Mouse (Mus musculus) thymus, postnatal 4 days (tissue): ENCODE data around the gene Cd28.

Experiments
- DNase-seq: peaks from one replicate; pipeline ENCODE4 v3.0.0; 2021

Gene Cd28

DNA sequence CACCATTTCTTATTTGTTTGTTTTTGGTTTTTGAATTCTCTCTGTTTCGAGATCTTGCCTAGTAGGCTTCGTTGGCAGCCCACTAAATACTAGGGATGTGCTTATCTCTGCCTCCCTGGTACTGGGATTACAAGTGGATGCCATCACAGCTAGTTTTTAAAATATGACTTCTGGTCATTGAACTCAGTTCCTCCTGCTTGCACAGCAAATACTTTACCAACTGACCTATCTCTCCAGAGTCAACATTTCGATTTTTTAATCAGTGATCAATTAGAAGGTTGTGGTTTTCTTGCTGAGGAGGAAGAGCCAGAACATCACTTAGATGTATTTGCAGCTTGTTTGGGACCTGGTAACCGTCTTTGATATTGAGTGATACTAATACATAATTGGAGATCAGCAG lies 34.4 kb downstream of the Cd28 start:
- no peak for DNase-seq

DNA sequence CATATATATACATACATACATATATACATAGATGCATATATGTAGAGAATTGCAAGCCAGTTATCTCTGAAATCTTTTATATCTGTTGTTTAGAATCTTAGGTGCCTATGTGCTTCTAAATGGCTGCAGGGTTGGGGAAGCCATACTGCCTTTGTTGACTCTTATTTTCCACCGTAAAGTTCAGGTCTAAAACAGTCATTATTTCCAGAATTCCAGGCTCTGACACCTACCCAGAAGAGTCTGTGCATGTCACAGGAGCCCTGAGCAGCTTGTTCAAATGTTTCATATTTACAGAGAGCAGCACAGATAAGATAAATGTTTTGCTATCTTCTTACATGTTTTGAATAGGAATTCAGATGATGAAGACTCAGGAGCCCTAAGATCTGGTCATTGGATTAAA lies 36.4 kb downstream of the Cd28 start:
- DNase-seq = no peak

DNA sequence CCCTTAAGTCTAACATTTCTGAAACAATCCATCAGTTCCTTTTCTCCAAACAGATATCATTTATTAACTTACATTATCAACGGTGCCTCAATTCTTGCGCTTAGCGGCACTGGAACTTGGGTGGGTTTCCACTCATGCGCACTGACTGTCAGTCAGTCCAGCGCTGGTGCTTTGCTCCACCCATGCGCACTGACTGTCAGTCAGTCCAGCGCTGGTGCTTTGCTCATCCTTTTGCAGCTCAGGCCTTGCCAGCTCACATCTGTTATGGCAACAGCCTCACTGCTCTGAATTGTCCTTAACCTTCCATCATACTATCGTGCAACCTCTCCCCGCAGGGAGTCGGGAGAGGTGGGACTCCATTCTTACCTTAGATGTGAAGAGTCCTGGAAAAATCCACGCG lies 37.4 kb downstream of the Cd28 start:
- no peak for DNase-seq

DNA sequence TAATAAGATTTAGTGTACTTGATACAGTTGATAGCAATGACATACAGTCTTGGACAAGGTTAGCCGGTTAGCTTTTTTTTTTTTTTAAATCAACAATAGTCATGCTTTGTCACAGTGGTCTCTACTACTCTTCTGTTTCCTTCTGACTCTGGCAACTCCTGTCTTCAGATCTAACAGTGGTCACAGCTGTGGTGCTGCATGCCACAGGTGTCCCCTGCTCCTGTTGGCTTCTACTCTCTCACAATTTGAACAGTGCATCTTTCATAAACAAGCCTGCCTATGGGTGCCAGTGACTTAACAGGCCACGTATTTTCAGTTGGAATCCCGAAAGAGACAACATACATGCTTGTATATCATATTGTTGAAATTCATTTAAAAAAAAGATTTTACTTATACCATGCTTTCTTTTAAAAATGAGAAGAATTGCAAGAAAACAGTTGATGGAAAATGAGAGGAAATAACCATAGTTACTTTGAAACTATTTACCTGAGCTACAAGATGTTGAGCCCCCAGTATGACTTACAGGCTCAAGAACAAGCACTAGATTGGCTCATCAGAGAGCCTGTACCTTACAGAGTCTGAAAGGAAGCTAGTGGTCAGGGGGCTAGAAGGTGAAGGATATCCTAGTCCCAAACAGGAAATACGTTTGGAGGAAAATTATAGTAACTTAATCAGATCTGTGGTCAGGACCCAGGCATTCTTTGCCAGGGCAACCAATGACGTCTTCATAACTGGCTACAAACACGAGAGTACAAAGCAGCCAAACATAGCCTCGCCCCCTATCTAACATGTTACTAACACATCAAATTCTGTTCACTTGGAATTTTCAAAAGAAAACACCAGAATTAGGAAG lies 39.0 kb downstream of the Cd28 start:
- no peak for DNase-seq

DNA sequence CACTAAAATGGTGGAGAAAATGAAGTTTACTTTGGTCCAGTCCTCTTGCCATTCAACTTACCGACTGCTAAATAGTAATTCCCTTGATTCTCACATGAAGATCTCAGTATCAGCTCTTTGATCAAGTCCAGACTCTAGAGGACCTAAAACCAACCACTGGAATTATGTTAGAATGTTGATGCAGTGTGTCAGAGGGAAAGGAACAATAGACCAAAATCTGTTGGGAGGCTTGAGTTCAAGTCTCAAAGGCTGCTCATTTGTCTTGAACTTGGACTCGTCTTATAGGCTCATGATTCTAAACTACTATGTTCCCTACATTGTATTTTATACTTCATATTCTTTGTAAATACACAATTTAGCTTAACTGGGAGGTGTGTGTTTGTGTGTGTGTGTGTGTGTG lies 41.0 kb downstream of the Cd28 start:
- no peak for DNase-seq

DNA sequence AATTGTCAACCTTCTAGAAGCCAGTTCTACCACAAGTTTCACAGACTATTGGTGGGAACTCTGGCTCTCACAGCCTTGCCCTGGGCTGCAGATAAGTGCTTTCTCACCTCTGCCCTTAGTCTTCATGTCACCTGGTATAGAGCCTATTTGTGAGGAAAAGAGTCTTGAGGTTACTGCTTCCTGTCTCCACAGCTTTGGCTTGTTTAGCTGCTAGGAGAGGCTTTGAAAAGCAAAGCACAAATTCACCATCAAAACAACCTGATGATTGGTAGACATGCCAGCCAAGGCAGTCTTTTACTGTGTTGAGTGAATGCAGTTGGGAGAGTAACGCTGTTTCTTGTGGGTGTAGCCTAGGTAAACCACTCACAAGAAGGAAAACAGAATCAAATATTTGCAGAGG lies 41.6 kb downstream of the Cd28 start:
- peak; percentile 40 for DNase-seq

DNA sequence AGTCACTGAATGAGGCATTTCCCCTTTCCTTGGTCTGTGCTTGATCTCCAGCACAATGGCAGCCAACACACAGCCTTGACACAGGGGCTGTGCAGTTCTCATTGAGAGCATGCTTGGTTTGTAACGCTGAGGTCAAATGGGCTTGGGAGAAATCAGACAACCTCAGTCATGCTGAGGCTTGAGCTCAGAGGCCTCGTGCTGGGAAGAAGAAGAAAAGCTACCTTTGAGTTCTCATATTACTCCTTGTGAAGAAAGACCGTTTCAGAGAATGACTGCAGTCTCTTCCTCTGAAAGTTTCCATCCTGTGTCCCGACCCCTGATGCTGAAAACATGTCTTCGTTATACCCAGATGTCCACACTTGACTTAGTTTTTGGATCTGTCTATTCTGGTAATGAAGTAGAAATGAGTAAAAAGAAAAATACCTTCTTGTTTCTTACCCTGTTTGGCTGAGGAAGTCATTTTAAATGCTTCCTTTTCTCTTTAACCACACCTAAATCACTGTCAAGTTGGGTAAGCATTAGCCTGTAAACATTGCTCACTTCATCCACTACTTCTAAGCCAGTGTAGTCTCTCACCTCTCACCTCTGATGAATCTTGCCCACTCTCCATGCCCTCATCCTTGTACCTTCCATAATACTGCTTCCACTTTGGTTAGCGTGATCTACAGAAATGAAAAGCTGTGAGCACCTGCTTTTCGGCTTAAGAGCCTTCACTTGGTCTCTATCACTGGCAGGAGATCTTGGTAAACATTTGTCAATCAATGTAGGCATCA lies 43.1 kb downstream of the Cd28 start:
- no peak for DNase-seq

DNA sequence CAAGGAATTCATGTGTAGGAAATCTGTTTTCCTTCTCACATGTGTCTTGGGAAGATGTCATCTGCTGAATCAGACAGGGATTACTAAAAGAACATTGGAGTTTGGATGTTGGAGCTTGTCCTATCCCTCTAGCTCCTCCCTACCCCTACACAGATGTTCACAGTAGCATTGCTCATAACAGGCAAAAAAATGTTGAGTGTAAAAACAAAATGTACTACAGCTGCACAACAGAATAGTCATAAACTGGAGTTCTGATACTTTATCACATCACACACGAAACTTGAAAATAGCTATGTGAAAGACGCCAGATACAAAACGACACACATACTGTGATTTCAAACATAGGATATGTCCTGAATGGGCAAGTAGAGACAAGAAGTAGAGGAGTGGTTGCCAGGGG lies 43.9 kb downstream of the Cd28 start:
- no peak for DNase-seq

DNA sequence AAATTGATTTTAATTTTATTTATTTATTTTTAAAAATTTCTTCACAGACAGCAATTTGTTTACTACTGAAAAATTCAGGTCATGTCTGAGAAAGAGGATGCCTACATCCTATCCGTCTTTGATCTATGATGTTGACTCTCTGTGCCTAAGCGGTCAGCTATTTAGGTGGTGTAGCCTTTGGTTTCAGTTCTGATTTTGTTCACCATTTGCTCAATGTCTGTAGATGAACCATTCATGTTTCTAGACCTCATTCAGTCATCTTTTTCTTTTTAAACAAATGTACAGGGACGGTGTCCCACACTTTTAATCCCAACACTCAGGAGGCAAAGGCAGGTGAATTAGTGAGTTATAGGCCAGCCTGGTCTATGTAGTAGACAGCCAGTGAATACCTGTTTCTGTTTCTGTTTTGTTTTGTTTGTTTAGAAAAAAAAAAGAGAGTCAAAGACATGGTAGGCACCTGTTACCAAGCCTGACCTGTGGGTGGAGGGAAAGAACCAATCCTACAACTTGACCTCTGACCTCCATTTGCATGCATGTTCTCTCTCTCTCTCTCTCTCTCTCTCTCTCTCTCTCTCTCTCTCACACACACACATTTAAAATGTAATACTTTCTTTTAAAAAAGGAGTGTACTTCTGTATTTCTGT lies 45.0 kb downstream of the Cd28 start:
- DNase-seq = no peak

DNA sequence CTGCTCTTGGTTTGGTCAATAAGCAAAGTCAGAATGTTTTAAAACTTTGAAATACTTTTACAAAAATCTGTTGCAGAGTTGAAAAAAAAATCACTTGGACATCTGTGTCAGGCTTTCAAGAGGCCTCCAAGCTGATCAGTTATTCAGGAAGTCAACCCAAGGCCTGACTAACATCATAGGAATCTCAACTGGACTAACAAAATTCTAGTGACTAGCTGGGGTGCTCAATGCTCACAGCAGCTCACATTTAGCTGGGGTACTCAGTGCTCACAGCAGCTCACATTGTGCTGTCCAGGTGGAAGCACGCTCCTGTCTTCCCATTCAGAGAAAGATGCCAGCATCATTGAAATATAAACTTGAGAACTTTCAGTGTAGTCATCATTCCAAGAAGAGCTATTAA lies 45.9 kb downstream of the Cd28 start:
- DNase-seq = no peak

DNA sequence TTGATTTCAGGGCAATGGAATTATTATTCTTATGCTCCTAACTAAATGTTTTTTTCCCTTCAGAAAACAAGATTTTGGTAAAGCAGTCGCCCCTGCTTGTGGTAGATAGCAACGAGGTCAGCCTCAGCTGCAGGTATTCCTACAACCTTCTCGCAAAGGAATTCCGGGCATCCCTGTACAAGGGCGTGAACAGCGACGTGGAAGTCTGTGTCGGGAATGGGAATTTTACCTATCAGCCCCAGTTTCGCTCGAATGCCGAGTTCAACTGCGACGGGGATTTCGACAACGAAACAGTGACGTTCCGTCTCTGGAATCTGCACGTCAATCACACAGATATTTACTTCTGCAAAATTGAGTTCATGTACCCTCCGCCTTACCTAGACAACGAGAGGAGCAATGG lies 46.3 kb downstream of the Cd28 start:
- no peak for DNase-seq

DNA sequence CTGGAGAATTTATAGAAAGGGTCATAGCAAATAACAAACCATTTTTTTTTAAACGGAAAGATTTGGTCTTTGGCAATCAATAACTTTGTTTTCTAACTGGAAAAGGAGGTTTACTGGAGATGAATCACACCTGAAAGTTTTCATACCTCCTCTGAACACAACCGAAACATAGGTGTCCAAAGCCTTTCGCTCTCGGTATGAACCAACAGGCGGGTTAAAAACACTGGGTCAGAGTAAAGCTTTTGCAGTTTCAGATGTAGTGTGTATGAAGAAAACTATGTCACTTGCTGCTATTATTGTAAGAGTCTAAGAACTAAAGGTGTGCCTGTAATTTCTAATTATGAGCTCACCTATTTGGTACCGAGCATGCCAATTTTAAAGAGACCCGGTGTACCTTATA lies 55.2 kb downstream of the Cd28 start:
- DNase-seq = no peak

DNA sequence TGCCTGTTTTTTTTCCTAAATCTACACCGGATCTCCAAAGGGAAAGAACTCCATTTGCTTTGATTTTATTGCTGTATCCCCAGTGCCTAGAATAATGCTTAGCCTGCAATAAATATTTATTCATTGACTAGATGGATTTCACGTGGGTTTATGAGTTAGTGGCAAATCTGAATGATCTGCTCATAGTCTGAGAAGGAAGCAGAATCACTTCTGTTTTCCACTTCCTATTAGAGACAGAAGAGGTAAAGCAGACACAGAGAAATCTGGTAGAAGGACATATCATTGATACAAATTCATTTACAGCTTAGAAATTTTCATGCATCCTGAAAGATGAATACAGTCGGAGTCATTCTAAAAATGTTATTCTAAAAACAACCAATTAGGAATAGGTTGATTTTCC lies 56.6 kb downstream of the Cd28 start:
- no peak for DNase-seq

DNA sequence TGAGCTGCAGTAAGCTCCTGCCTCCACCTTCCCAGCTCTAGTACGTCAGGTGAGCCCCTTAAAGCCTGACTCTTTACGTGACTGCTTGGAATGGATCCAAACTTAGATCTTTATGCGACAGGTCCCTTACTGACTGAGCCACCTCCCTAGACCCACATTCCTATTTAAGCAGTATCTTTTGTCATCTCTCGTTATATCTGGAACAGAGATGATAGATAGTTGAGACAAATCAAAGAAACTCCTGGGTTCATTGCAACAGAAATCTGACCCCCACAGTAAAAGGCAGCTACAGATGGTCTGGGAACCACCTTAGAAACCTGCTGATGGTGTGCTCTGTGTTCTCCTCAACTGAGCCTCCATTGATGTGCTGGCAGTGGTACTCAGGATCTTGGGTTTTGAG lies 59.6 kb downstream of the Cd28 start:
- DNase-seq = no peak

DNA sequence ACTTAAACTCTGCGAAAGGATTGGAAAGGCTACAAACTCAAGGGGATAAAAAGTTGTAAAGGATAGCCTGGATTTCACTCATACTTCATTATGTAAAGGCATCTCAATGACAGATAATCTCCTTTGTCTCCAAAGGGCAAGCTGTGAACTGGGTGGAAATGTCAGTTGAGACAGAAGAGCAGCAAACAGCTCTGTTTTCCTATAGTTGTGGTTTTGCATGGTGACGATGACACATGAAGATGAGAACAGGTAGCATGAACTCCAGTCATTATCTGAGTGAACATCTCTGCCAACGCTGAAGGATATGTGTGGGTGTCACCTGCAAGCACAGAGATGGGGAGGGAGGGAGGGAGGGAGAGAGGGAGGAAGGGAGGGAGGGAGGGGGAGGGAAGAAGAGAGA lies 60.3 kb downstream of the Cd28 start:
- DNase-seq = no peak

DNA sequence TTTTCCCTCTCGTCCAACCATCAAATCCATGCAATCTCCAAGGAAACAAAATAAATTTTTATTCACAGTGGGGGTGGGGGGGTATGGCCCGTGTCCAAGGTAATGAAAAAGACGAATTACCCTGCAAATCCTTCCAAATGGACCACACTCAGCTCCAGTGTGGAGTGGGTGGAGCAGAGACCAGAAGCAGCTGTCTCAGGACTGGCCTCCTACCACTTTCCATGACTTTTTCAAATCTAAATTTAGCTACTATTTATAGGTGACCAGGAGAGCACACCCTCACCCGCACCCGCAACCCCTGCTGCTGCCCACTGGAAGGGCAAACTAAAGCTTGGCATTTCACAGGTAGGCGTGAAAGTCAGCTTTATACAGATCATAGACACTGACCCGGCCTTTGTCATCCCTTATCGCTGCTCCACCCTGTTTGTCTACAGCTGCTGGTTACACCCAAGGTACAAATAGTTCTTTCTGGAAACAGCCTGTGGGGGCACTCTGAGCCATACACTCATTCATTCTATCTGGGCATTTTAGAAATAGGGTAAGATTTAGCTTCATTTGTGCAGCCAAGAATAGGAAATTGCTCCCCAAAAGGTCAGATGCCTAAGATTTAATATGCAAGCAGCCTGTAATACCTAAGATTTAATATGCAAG lies 62.0 kb downstream of the Cd28 start:
- DNase-seq = peak; percentile 33

DNA sequence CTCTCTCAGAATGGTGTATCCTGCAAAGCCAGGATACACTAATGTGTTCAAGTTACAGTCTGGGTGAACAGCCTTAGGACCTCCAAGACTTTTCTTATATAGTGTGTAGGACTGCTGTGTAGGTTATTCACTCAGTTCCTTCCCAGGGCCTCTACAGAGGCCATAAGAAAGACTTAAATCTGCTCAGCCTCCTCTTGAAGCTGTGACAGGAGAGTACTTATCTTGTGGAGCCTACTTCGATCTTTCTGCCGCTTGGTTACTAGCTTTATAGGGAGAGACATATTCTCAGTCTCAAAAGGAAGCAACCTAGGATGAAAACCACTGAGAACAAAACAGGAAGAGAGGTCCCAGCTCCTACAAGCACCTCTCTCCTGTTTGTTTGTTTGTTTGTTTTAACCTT lies 62.6 kb downstream of the Cd28 start:
- DNase-seq = no peak

DNA sequence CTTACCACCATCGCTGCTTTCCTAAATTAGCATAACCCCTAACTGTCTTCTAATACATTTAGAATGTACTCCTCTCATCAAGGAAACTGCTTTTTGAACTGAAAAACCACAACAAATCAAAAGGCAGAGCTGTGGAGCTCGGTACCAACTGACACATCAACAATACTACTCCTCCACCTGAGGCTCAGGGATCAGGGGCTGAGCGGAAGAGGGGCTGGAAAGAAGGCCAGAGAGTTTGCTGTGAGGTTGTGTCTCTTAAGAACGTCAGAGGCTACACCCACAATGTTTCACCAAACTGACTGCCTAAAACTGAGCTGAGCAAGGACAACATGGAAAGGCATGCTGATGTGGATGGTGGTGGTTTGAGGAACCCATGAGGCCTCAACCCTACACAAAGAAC lies 65.1 kb downstream of the Cd28 start:
- peak; percentile 63 for DNase-seq

DNA sequence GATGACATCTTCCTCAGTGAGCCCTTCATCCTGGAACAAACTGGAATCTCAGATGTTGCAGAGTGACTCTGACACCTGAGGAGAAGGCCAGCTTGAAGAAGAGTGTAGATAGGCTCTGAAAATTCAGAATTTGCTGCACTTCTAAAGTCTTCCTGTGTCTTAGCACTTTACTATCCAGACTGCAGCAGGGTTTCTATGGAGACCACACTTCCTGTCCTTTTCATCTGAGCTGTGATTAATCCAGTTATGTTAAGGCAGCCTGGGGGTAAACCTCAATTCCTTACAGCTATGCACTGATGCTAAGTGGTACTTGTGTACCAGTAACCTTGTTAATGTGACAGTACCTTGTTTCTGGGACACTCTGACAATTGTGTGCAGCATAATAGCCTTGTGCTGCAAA lies 77.1 kb downstream of the Cd28 start:
- DNase-seq = no peak

DNA sequence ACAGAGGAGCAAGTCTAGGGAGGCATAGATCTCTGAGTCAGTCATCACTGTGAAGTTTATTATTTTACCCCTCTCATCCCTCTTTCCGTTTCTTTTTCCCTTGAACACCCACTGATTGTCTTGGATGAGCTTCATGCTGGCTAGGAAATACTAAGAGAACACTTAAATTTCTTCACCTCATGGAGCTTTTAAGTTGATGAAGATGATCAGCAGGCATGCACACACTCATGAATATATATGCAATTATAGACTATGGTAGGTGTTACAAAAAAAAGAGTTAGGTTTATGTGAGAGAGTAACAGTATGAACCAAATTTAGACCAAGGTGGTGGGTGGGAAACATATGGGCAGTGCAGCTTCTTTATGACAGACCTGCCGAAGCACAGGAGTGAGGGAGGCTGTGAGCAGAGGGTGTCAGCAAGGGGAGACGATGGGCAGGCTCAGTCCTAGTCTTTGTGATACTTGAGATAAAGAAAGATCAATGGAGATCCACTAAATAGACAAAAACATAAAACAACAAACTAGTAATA lies 79.1 kb downstream of the Cd28 start:
- no peak for DNase-seq

DNA sequence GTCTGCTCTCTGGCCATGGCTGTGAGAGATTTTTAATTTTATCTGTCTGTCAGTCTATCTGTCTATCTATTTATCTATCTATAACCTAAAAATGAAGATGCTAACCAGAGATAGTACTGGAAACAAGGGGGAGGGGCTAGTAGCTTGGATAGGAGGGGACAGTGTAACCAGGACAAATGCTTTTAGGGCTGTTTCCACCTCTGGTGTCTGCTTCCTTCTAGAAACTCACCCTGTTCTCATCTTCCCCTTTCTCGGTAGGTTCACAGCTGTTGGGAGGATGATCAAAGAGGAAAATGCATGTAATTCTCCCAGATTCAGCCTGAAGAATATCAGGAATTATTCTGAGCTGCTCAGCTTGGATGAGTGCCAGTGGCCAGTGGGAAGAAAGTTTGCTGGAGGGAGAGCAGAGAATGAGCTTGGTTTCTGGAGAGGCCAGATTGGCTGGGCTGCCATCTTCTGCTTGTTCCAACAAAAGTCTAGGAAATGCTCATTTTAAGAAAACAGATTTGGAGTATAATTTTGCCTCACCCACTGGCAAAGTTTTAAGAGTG lies 83.3 kb downstream of the Cd28 start:
- no peak for DNase-seq

DNA sequence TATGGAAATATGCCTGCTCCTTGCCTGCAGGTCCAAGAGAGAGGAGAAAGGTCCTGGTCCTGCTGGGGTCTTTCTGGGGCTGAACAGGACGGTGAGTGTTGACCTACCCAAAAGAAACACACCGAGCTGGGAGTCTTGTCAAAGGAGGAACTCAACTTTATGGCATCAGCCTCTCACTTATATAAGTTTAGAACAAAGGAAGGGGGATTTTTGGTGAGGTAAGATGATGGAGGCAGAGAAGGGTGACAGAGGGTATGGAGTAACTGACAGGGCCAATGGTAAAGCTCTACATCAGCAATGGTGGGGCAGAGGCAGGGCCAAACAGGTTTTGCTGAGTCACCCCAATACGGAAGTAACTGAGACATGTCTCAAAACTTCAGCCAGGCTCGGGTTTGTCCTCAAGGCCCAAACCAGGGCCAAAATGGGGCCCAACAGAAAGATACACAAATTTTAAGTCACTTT lies 84.6 kb downstream of the Cd28 start:
- DNase-seq = no peak
